Mouse (Mus musculus) stomach, postnatal 0 days (tissue): ENCODE measurements around the gene Fads6. TPM values are rescaled to one million over a fixed set of nuclear protein-coding genes. Genes with fewer than 3 reads are reported as not detected.

Experiments
- ATAC-seq: fragments of 200-750 bp; cut with Nextera tagmentation; 2 replicates; pipeline ENCODE4 v1.8.0; 2017; ENCODE audit not compliant: low FRiP score, low TSS enrichment
- DNase-seq: peaks from one replicate; pipeline ENCODE4 v3.0.0-alpha.2; 2016; ENCODE audit warnings: low spot score
- H3K27ac ChIP-seq: fragments of 300-500 bp; sonication (generic); replicated peaks from 2 replicates; pipeline ENCODE4 v1.5.1; 2014; ENCODE audit warnings: mild to moderate bottlenecking, control low read depth
- H3K27me3 ChIP-seq: fragments of 300-500 bp; sonication (generic); 2 replicates; pipeline ENCODE4 v1.6.1; 2014; ENCODE audit warnings: low read length; ENCODE audit not compliant: control insufficient read depth, insufficient read depth
- H3K36me3 ChIP-seq: fragments of 300-500 bp; sonication (generic); 2 replicates; pipeline ENCODE4 v1.6.1; 2014; ENCODE audit warnings: low read length, mixed read lengths; ENCODE audit not compliant: control insufficient read depth, insufficient read depth
- H3K4me1 ChIP-seq: fragments of 300-500 bp; sonication (generic); replicated peaks from 2 replicates; pipeline ENCODE4 v1.6.1; 2014; ENCODE audit warnings: antibody characterized with exemption; ENCODE audit not compliant: control insufficient read depth, insufficient read depth
- H3K4me2 ChIP-seq: fragments of 300-500 bp; sonication (generic); replicated peaks from 2 replicates; pipeline ENCODE4 v1.6.1; 2014; ENCODE audit warnings: low read depth, mild to moderate bottlenecking, control low read depth, moderate library complexity
- H3K4me3 ChIP-seq: fragments of 300-500 bp; sonication (generic); 2 replicates; pipeline ENCODE4 v1.5.1; 2014; ENCODE audit warnings: low read depth, low read length, control low read depth
- H3K9ac ChIP-seq: fragments of 300-500 bp; sonication (generic); 2 replicates; pipeline ENCODE4 v1.6.1; 2014; ENCODE audit warnings: mild to moderate bottlenecking, low read length, control low read depth, mixed read lengths
- H3K9me3 ChIP-seq: fragments of 300-500 bp; sonication (generic); 2 replicates; pipeline ENCODE4 v1.6.1; 2016; ENCODE audit warnings: low read length; ENCODE audit not compliant: control insufficient read depth
- CTCF ChIP-seq: IDR thresholded peaks from 2 replicates; pipeline ENCODE4 v1.5.1; 2016; ENCODE audit warnings: antibody characterized with exemption, low read depth, mild to moderate bottlenecking, moderate library complexity
- EP300 ChIP-seq: optimal IDR thresholded peaks from 2 replicates; pipeline ENCODE3; 2016; ENCODE audit warnings: antibody characterized with exemption
- WGBS: fragments of 180-500 bp; shearing (Covaris S2); extraction: QIAGEN DNeasy Blood & Tissue Kit; methylation state at CpG from one replicate; pipeline ENCODE4 v1.1.7; 2014; 5-methylcytosine and 5-hydroxymethylcytosine counted together
- microRNA-seq: library from miRNA; unstranded; fragments of <30 nt; microRNA quantifications from one replicate; pipeline ENCODE4, GENCODE M21; 2016
- polyA plus RNA-seq: library from polyadenylated mRNA; unstranded; fragments of >200 nt; fragmentation: Nextera tagmentation; extraction: Ambion mirVana; gene quantifications from 2 replicates; pipeline ENCODE4 v1.2.1, GENCODE M21; 2015

Gene Fads6
- polyA plus RNA-seq, 1 experiment from 2014 or later = 1.3 TPM

DNA sequence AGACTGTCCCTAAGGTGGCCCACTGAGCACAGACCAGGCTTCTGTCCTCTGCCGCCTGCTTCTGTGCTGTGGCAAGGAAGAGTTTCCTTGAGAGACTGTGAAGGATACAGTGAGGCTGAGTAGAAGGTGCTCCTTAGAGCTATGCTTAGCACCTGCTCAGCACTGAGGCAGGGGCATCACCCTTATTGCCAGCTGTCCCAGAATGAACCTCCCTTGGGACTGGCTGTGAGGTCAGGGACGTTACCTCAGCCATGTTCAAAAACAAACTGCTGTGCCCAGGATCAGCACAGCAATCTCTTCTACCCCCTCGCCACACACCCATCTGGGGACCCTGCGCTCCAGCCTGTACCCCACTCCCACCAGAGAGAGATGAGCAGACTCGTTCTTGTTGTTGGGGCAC lies 64.6 kb downstream of the Fads6 start:
- H3K27ac ChIP-seq = no peak overlapping the region
- DNase-seq (no peak), ATAC-seq (no peak)
- TF ChIP-seq EP300 (no peak), CTCF (no peak)
- no peaks in the 10 kb centered on the region for H3K4me1 ChIP-seq
- no peaks in the 10 kb centered on the region for H3K9me3 ChIP-seq
- H3K27me3 ChIP-seq = no peaks in the 10 kb centered on the region
- no peak overlapping the region for H3K9ac ChIP-seq
- no peak overlapping the region for H3K4me2 ChIP-seq
- 89% methylated on average over 5 of the region's 5 CpGs for WGBS
- no peaks in the 10 kb centered on the region; the same call in 1 of the 2 replicates for H3K36me3 ChIP-seq
- no peak overlapping the region for H3K4me3 ChIP-seq

DNA sequence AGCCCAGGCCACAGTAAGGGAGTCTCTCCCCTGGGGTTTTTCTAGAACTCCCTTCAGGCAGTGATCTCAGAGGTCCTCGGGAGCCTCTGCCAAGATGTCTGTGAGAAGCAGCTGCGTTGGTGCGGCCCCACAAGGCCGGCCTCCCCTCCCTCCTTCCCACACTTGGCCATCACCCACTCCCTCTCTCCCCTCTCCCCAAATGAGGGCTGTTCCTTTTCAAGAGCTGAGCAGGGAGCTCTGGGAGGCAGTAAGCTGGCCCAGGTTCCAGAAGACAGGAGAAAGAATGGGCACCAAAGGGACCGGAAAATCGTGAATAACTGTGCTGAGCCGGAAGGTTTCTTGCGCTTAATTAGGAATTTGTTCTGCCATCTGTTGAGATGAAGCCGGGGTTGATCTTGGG lies 65.5 kb downstream of the Fads6 start:
- ATAC-seq (no peak), DNase-seq (no peak)
- H3K9ac ChIP-seq = no peak overlapping the region
- H3K4me3 ChIP-seq = no peak overlapping the region
- no peaks in the 10 kb centered on the region for H3K4me1 ChIP-seq
- H3K36me3 ChIP-seq = no peaks in the 10 kb centered on the region; the same call in 1 of the 2 replicates
- no peak overlapping the region for H3K4me2 ChIP-seq
- no peaks in the 10 kb centered on the region for H3K27me3 ChIP-seq
- no peak overlapping the region for H3K27ac ChIP-seq
- no peaks in the 10 kb centered on the region for H3K9me3 ChIP-seq
- TF ChIP-seq CTCF = no peak
- no peak for TF ChIP-seq EP300
- WGBS = 47% methylated on average over 9 of the region's 9 CpGs

DNA sequence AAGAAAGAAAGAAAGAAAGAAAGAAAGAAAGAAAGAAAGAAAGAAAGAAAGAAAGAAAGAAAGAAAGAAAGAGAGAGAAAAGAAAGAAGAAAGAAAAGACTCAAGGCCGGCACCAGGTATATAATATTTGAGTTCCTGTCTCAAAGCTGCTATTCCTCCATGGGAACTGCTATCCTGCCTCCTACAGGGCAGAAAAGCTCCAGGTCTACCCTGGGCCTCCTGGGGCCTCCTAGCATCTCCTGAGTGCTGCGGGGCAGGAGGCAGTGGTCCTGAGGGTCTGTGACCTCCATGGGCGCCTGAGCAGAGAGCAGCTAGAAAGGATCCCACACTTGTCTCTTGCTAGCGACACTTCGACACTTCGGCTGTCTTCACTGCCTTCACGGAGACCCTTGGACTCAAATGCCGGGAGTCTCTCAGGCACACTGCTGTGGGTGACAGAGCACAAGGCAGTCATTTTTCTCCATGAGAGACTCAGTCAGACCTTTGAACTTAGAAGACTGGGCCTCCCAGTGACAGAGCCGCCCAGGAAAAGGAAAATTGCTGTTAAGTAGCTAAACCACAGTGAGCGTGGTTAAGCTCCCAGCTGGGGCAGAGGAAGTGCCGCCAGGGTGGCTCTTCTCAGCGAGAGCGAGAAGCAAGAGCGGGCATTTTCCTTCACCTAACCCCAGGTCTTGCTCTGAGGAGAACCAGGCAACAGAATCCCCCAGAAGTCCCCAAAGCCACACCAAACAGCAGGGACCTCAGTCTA lies 66.1 kb downstream of the Fads6 start:
- H3K27me3 ChIP-seq = no peaks in the 10 kb centered on the region
- H3K4me3 ChIP-seq = no peak overlapping the region
- DNase-seq (no peak), ATAC-seq (no peak)
- no peaks in the 10 kb centered on the region for H3K9me3 ChIP-seq
- H3K27ac ChIP-seq = no peak overlapping the region
- H3K4me1 ChIP-seq = no peaks in the 10 kb centered on the region
- no peak for TF ChIP-seq EP300
- TF ChIP-seq CTCF = no peak; the same call in 1 of the 2 replicates
- H3K9ac ChIP-seq = no peak overlapping the region
- H3K36me3 ChIP-seq = no peaks in the 10 kb centered on the region
- 58% methylated on average over 14 of the region's 14 CpGs for WGBS
- no peak overlapping the region for H3K4me2 ChIP-seq

Small RNA genes within 50 kb of the gene (microRNA-seq; reads per million reads assigned to microRNA genes)
- gene Gm25837 = not detected

Other genes starting within 250 kb of the Fads6 start
- not detected in 2 replicates for gene Cd300ld3, start 249.3 kb downstream of the Fads6 start, polyA plus RNA-seq
- gene Cd300e, start 235.5 kb downstream of the Fads6 start, polyA plus RNA-seq = 0.07 TPM in 1 of 2 replicates, not detected in the other
- 1.7 TPM in 2 replicates for gene Rab37, start 206.2 kb downstream of the Fads6 start, polyA plus RNA-seq
- gene Cd300lf, start 163.7 kb downstream of the Fads6 start, polyA plus RNA-seq = 0.36 and 0.47 TPM in 2 replicates
- gene Slc9a3r1, start 134.3 kb downstream of the Fads6 start, polyA plus RNA-seq = 104 and 109 TPM in 2 replicates
- 6.3 and 8.2 TPM in 2 replicates for gene Tmem104, start 110.2 kb downstream of the Fads6 start, polyA plus RNA-seq
- 17.7 and 18.1 TPM in 2 replicates for gene Nat9, start 109.8 kb downstream of the Fads6 start, polyA plus RNA-seq
- gene Grin2c, start 30.4 kb downstream of the Fads6 start, polyA plus RNA-seq = not detected in 2 replicates
- 6.7 and 7.3 TPM in 2 replicates for gene Fdxr, start 20.6 kb downstream of the Fads6 start, polyA plus RNA-seq
- 4.2 and 4.7 TPM in 2 replicates for gene Otop2, start 9.5 kb upstream of the Fads6 start, polyA plus RNA-seq
- gene Ush1g, start 24.4 kb upstream of the Fads6 start, polyA plus RNA-seq = 0.34 and 0.36 TPM in 2 replicates
- 20.5 and 21.0 TPM in 2 replicates for gene Otop3, start 37.1 kb upstream of the Fads6 start, polyA plus RNA-seq
- gene Hid1, start 70.1 kb upstream of the Fads6 start, polyA plus RNA-seq = 37.5 and 42.7 TPM in 2 replicates
- gene Cdr2l, start 84.3 kb upstream of the Fads6 start, polyA plus RNA-seq = 3.9 and 4.1 TPM in 2 replicates
- gene Mrpl58, start 106.1 kb upstream of the Fads6 start, polyA plus RNA-seq = 138 and 144 TPM in 2 replicates
- 883 and 916 TPM in 2 replicates for gene Atp5h, start 122.3 kb upstream of the Fads6 start, polyA plus RNA-seq
- gene Kctd2, start 122.5 kb upstream of the Fads6 start, polyA plus RNA-seq = 11.6 and 13.0 TPM in 2 replicates
- 0.10 and 0.13 TPM in 2 replicates for gene Trim80, start 142.9 kb upstream of the Fads6 start, polyA plus RNA-seq
- gene Slc16a5, start 164.8 kb upstream of the Fads6 start, polyA plus RNA-seq = 14.4 and 17.3 TPM in 2 replicates
- 6.3 and 6.5 TPM in 2 replicates for gene Armc7, start 178.0 kb upstream of the Fads6 start, polyA plus RNA-seq
- 145 and 152 TPM in 2 replicates for gene Nt5c, start 194.2 kb upstream of the Fads6 start, polyA plus RNA-seq
- gene Jpt1, start 216.7 kb upstream of the Fads6 start, polyA plus RNA-seq = 356 and 371 TPM in 2 replicates
- gene Sumo2, start 238.6 kb upstream of the Fads6 start, polyA plus RNA-seq = 533 and 539 TPM in 2 replicates